Mouse (Mus musculus) inflammation-experienced regulatory T-cells, adult 6 months (primary cell): ENCODE measurements around the gene Zfhx3. TPM values are rescaled to one million over a fixed set of nuclear protein-coding genes. Genes with fewer than 3 reads are reported as not detected.

Experiments
- ATAC-seq: one replicate; pipeline ENCODE4 v1.8.0; 2017
- polyA plus RNA-seq, 3 experiments: library from polyadenylated mRNA; unstranded; fragments of 100-300 nt; shearing (Covaris generic); gene quantifications; one replicate each; pipeline ENCODE4 v1.2.1; 2017

Gene Zfhx3
- polyA plus RNA-seq, 3 experiments from 2014 or later, result 0.03 to 0.35 (median 0.24) TPM

DNA sequence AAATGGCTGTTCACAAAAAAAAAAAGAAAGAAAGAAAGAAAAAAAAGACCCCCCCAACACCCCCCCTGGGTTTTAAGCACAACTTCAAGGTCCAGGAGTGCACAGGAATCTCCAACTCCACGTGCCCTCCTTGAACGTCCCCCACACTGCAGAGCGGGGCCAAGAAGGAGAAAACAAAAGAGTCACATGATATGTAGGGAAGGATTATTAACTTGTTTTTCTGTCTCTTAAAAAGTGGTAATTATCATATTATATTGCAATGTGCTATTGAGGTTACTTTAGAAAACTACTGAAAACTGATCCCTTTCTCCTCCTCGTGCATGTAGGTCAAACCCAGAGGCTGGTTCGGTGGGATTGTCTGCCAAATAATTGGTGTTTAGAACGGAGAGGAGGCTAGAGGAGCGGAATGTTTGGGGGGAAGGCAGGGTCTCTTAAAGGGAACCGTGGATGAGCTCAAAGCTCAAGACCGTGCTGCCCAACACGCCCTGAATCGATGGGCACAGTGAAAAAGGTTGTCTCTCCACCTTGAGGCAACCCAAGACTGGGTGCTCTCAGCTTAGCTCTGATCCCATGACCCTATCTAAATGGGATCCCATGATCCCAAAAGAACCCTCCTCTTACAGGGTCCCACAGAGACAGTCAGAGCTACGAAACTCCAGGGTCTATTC is 612.3 kb downstream of the Zfhx3 start:
- no peak for ATAC-seq

DNA sequence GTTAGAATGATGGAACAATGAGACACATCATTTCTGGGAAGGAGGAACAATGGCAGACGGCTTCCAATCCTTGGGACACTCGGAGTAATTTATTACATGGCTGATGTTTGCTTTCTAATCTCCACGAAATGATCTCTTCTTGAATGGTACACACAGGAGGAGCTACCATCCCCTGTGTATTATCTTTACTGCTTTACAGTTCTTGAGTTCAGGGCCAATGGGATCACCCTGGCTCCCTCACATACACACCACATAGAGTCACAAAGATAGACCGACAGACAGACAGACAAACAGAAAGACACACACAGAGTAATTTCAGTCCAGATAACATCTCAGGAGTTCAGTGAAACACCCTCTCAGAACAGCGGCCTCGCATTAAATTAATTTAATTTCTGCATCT is 621.0 kb downstream of the Zfhx3 start:
- ATAC-seq, result no peak

DNA sequence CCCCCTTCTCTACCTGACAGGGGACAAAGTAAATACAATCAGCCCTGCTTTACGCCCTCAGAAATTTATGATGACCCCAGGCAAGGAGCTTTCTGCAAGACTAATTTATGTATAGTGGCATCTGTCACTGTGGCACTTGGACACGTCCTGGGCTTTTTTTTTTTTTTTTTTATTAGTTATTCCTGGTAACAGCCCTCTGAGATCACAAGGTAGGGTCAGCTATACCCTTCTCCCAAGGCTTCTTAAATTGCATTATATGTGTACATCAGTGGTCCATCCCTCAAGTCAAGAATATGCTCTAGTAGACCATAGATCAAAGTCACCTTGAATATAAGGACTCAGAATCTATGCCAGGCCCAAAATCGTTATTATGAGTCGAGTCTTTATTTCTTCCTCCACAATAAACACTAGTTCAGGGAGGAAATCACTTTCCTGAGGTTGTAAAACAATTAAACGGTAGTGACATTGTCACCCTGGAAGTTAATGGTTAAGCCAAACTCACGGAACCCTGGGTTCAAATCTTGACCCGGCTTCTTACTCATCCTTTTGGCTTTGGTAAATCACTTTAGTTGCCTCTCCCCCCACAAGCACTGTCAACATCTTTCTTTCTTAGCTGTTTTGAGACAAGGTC is 621.6 kb downstream of the Zfhx3 start:
- ATAC-seq, result no peak

DNA sequence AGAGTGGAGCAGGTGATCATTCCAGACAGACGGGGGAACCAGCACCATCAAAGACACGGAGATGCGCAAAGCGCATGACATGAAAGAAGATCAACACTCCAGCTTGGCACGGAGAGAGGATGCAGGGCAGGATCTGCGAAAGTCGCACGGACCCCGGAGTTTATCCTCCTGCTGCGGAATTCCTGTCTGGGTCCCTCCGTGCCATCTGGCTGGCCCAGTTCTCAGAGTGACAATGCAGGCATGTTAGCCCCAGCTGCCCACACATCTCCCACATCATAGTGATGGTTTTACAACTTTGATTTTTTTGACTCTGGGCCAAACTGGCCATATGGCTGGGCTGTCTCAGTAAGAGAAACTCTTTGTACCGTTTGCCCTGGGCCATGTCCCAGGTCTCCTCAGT is 623.6 kb downstream of the Zfhx3 start:
- no peak for ATAC-seq

DNA sequence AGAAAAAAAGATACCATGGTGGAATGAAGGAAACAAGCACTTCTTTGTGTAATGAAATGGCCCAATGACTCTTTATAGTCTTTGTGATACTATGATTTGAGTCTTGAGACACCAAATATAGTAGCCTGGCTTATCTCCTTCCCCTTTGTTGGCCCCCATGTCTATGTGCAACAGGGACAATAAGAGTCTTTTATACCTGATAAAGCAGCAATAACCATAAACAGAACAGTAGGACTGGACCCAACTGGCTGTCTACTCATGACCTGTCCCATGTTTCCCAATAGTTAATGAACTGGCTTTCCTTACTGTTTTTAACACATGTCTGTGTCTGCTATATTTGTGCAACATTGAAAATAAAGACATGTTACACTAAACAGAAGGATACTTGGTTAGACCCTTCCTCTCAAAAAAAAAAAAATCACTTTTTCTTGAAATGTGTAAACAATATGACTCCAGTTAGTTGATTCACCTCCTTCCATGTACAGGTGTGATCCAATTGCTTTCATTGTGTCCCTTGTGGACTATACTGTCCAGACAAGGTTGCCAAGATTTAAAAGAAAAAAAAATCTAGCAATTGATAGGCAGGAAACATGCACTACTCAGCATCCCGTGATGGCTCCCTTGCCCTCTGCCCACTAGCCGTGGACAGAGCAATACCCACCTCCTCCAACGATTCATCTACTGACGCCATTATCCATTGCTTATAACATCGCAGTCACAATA is 631.0 kb downstream of the Zfhx3 start:
- ATAC-seq, result no peak

DNA sequence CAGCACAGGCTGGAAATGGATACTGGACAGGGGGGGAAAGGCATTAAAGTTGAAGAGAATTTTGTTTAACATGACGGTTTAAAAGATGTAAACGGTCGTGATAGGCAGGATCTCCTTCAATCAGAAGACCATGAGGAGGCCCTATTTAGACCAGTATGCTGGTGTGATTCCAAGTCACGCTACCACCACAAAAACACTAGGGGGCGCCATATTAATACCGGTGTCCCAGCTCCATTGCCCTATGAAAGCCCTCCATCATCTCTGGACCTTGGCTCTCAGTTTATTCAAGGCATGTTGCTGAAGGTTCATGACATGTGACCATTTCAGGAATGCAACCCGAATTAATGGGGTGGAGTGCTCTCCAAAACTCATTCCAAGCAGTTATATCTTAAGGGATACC is 631.7 kb downstream of the Zfhx3 start:
- no peak for ATAC-seq

DNA sequence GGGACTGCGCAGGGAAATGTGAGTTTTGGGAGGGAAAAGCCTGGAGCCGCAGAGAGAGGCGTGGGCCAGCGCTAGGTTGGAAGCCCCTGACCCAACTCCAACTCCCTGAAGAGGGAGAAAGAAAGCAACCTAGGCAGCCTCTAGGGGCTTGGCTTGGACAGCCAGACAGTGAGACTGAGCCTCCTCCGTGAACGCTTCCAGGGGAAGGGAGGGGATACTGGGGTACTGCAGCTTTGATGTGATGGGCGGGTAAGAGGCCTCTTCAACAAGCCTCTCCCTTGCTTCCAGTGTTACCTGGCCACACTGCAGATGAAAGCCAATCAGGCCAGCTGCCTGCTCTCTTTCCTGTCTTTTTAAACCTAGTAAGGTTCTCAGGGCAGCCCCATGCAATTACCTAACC is 635.1 kb downstream of the Zfhx3 start:
- no peak for ATAC-seq

DNA sequence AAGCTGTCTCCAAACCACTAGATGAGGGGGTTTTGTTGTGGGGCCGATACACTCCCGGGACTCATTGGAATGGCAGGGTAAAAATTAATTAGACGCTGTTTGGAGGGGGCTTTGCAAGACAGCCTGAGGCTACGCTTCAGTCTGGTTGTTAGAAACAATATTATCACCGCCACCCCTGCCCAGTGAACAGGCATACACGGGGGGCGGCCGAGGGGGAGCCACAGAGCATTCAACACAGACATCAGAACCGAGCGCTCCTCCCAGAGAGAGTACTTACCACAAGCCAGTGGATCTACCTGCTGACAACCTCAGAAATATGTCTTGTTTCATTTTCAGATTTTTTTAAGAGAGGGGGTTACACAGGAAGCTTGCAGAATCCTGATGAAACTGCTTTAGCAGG is 635.9 kb downstream of the Zfhx3 start:
- no peak for ATAC-seq

DNA sequence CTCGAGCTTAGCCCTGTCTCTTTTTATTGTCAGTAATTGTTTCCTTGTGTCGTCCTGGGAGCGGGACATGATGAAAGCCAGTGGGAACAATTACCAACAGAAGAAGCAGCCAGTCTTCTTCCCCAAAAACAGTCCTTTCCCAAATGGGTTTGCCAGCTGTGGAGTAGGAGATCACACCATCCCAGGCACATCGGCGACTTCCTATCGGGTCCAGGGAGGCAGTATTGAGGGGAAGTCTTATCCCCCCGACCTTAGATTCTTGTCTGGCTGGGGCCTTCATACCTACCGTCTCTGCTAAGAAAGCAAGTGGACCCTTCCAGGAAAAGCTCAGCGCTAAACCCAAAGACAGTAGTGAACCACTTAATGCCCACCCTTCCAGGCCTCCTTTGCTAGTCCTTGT is 637.4 kb downstream of the Zfhx3 start:
- ATAC-seq, result no peak

DNA sequence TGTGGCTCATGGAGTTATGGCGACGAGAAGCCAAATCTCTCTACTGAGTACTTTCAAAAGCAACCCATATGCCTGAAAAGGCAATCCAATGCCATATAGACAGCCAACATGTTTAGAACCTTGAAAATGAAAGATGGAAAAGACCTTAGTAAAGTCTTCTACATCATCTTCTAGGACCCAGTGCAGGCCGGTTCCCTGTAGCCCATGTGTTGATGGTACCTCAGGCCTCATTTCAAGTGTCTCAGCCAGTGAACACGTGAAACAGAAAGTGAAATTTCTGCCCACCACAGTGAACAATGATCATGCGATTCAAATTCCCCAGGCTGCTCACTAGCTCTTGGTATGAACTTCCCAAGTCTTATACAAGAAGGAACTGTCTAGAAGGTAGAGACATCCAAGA is 637.9 kb downstream of the Zfhx3 start:
- no peak for ATAC-seq

DNA sequence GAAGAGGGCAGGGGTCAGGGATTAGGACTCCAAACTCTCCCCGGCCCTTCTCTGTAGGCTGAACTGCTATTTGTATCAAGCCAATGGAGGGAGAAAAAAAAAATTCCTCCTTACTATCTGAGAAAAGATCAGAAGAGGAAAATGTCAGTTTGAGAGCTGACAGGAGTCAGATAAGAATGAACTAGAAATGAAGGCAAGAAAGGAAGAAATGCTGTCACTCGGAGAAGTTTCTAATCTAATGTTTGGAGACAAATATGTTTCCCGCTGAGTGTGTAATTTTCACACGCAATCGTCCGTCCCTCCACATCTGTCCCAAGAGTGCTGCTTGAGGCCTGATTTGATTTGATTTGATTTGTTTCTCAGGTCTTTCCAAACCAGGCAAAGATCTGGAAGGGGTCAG is 639.1 kb downstream of the Zfhx3 start:
- ATAC-seq, result no peak

DNA sequence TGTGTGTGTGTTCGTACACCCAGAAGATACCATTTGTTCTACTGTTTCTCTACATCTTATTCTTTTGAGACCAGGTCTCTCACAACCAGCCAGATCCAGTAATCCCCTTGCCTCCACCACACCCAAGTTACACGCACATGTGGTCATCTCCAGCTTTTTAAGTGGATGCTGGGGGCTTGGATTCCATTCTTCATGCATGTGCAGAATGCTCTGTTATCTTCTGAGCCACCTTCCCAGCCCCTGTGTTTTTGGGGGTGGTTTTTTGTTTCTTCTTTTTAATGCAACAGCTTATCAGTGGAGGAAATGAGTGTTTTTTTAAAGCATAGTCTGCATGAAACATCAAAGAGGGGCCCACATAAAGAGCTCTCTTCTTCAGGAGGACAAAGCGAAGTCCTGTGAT is 639.8 kb downstream of the Zfhx3 start:
- no peak for ATAC-seq

DNA sequence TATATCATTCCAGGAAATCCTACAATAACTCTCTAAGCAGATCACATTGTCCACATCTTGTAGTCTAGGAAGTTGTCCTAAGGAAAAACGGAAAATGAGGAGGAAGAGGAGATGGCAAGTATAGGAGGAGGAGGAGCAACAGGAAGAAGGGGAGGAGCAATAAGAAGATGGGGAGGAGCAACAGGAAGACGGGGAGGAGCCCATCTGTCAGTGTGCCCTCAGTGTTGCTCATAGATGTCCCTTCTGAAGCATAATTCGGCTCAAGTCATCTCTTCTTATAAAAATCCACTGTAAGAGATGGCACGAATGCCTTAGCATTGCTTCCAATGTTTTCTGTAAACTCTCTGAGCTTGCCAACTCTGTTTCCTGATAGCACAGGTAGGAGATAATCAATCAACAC is 640.8 kb downstream of the Zfhx3 start:
- ATAC-seq, result no peak

DNA sequence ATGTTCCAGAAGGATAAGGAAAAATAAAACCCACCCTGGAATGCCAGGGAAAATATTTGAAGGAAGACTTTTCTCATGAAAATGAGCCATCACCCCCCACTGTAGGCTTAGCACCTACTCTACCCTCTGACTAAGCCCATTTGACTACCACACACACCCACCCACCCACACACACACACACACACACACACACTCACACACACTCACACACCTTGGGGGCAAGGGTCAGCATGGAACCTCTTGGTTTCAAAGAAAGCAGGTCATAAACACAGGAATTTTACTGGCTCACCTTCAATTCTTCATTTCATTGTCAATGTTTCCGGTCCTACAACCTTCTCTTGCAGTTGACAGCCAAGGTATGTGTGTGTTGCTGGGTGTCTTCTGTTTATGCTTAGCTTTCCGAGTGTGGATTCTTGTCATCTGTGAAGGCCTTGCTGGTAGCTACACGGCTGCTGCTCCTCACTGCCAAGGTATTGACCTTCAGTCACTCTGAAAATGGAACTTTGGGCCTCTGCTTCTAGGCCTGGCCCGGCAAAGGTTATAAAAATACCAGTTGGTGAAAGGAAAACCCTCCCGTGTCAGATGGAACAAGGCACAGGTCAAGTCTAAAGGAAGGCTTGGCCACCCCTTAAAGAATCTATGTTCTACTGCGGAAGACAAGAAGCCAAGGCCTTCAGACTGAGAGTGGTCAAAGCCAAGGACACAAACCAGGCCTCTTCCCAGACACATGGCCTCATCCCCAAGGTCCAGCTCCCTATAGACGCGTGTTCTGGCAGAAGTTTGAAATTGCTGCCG is 641.6 kb downstream of the Zfhx3 start:
- ATAC-seq, result no peak

DNA sequence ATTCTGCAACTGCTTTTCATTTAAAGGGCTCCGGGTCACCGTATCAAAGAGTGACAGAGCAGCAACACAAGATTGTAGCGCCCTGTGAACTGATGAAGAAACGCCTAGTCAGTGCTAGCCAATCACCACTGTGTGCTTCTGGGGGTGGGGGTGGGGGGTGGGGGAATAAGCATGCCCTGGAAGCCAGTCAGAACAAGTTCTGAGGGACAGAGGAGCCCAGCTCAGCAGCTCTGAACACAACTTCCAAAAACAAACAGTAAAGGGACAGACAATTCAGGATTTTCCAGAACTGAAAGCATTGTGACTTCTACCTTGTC is 642.2 kb downstream of the Zfhx3 start:
- no peak for ATAC-seq

DNA sequence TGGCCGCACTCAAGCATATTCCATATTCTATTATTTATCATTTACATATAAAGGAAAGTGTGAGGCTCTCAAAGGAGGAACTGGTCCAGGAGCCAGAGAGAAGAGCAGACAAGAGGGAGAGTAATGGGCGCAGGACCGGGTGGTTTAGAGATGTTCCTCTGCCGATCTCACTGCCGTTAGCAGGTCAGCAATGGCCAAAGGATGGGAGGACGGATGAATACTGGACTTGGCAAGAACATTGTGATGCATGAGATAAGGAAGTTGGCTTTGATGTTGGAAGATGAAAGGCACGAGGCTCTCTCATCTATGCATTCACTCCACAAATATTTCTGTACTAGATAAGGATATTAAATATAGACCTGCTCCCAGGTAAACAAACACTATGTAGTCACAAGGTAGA is 648.6 kb downstream of the Zfhx3 start:
- ATAC-seq, result no peak

DNA sequence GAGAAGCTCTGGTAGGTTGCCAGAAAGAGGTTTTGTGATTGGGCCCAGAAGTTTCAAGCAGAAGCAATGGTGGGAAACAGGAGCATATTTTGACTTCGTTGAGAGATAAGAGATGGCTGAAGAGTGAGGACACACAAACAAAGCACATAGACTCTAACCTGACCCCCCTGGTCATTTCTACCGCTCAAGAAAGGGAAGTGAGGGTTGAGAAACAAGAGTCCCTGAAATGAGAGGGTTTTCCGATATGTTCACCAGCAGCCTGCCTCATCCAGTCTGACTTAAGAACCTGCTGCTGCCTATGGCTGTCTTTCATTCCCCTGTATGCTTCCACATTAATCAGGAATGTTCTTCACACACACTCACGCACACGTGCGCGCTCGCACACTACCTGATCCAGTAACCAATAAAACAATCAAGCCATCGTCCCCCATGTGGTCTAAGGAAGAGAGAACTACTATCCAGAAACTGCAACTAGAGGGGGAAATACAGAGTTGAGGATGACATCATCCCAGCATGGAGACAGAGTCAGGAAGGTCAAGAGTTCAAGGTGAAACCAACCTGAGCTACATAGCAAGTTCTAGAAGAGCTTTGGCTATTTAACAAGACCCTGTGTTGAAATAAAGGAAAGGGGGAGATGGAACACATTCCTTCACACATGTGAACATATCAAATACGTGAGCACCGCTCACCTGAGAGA is 649.7 kb downstream of the Zfhx3 start:
- no peak for ATAC-seq

DNA sequence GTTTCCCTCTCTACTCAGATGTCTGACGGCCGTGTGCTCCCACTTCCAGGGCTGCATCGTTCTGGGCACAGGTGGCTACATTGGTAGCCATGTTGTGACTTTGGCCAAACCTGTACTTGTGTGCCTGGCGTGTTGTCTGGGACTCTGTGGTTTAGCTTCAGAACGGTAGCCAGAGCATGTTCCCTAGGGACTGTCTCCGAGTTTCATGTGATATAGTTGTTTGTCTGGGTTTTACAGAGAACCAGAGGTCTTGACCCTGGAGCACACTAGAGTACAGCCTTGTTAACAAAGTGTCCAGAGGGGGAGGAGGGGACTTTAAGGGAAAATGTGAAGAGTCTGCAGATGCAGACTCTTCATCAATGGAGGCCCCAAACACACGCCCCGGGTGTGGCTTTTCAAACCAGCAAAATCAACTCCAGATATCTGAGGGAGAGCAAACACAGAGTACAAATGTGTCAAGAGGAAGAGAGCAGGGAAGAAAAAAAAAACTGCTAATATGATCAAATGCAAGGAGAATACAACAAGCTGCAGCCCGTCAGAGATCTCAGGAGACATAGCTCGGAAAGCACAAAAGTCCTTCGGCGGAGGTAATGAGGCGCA is 650.6 kb downstream of the Zfhx3 start:
- no peak for ATAC-seq

DNA sequence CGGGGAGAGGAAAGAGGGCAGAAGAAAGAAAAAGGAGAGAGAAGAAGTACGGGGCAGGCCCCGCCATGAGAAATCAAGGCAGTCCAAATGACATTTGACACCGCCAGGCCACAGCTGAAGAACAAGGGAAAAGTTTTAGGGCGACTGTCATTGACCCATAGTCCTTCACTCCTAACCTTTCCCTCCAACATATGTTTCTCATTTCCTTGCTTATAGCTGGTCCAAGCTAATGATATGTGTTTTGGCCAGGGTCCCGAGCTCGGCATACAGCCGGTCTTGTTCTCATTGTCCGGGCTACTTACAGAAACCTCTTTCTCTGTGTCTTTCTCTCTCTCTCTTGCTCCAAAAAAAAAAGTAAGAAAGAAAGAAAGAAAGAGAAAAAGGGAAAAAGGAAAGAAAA is 651.4 kb downstream of the Zfhx3 start:
- ATAC-seq, result no peak

DNA sequence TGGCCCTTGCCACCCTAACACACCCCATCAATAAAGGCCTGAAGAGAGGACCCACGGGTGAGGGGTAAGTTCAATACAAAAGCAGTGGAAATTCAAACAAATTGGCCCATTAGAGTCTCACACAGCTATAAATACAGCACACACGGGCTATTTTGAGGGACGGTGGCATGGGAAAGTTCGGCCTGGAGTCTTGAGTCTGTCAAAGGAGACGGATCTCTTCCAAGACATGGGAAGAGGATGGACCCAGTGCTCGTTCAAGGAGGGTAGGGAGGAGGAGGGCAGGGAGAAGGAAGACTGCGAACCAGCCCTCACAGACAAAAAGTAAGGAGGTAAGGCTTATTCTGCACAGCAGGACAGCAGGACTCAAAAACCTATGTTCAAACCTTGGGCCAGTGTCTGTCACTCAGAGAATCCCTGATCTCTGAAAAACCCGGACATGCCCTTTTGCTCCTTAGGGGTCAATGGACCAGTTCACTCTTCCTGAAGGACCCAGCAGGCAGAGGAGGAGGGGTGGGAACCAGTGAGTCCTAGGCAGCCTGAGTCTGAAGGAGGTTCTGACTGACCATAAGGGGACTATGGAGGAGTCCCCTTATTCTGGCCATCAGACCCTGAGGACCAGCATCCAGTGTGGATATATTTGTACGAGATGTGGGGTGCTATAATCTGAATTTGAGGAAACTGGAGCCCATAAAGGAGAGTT is 652.1 kb downstream of the Zfhx3 start:
- ATAC-seq, result no peak

DNA sequence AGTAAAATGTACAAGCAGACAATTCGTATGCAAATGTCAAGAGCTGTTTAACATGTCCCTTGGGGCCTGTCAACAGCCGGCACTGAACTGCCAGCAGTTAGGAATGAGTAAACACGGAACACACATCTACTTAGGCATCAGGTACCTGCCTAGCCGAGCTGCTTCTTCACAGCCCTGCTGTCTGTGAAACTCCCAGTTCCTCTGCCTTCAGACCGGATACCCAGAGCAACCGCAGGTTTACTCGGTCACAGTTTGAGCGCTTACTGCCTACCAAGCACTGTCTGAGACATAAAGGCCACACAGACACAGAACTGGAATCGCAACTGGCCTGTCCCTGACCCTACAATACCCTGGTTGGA is 652.6 kb downstream of the Zfhx3 start:
- no peak for ATAC-seq
